Mouse (Mus musculus) urinary bladder, adult 18-20 months (tissue): Measurements from ENCODE around the gene Rpl11.
A peak's percentile ranks its signal among the peaks of the same experiment; 100 is the strongest.

Experiments
- DNase-seq, 2 experiments: peaks; one replicate each; pipeline ENCODE4 v3.0.0; 2022; ENCODE audit warnings: low spot score in 2 of 2, mixed read lengths in 2 of 2

Gene Rpl11

GRCm38 (mm10) chr4:136027416-136028131 lies 25.7 kb downstream of the Rpl11 start:
- DNase-seq = no peak

- DNase-seq = no peak
Observed at GRCm38 (mm10) chr4:136025350-136025749, 27.9 kb downstream of the Rpl11 start.

- no peak for DNase-seq
Observed at GRCm38 (mm10) chr4:136022924-136023323, 30.3 kb downstream of the Rpl11 start.

GRCm38 (mm10) chr4:136021549-136022047 lies 31.6 kb downstream of the Rpl11 start, which contains the start of gene Eloa:
Eloa (minus strand) TSS chr4:136021763.
- peak; percentile 99 to 100 for DNase-seq

- peak in 1 of 2 experiments; percentile 9 for DNase-seq
Observed at GRCm38 (mm10) chr4:136020743-136021548, 32.3 kb downstream of the Rpl11 start.

GRCm38 (mm10) chr4:136016059-136016602 lies 37.1 kb downstream of the Rpl11 start:
- no peak for DNase-seq

GRCm38 (mm10) chr4:136010586-136010985 lies 42.6 kb downstream of the Rpl11 start:
- no peak for DNase-seq

GRCm38 (mm10) chr4:136008782-136009447 lies 44.3 kb downstream of the Rpl11 start:
- no peak for DNase-seq

GRCm38 (mm10) chr4:136006821-136007220 lies 46.4 kb downstream of the Rpl11 start:
- DNase-seq = no peak

- DNase-seq = no peak
Observed at GRCm38 (mm10) chr4:136004921-136005320, 48.3 kb downstream of the Rpl11 start.

- no peak for DNase-seq
Observed at GRCm38 (mm10) chr4:136004107-136004675, 49.0 kb downstream of the Rpl11 start.

- no peak for DNase-seq
Observed at GRCm38 (mm10) chr4:135995118-135995517, 58.1 kb downstream of the Rpl11 start.

GRCm38 (mm10) chr4:135993941-135994340 lies 59.3 kb downstream of the Rpl11 start:
- no peak for DNase-seq

- DNase-seq = no peak
Observed at GRCm38 (mm10) chr4:135987714-135988113, 65.5 kb downstream of the Rpl11 start.

GRCm38 (mm10) chr4:135986943-135987710 lies 66.1 kb downstream of the Rpl11 start, which contains the start of gene Pithd1:
Pithd1 (minus strand) TSS chr4:135987264.
- peak; percentile 88 to 91 for DNase-seq

- peak in 1 of 2 experiments; percentile 20 for DNase-seq
Observed at GRCm38 (mm10) chr4:135986301-135986942, 66.8 kb downstream of the Rpl11 start.

GRCm38 (mm10) chr4:135985769-135986168 lies 67.5 kb downstream of the Rpl11 start:
- no peak for DNase-seq

- DNase-seq = no peak
Observed at GRCm38 (mm10) chr4:135985193-135985592, 68.0 kb downstream of the Rpl11 start.

- DNase-seq = no peak
Observed at GRCm38 (mm10) chr4:135984556-135984955, 68.7 kb downstream of the Rpl11 start.

- no peak for DNase-seq
Observed at GRCm38 (mm10) chr4:135981524-135982063, 71.6 kb downstream of the Rpl11 start.
